Mouse (Mus musculus) liver, embryonic 11.5 days (tissue): ENCODE results near the gene Atad2b. TPM values are rescaled to one million over a fixed set of nuclear protein-coding genes. Genes with fewer than 3 reads are reported as not detected.
"Not testable (repeated sequence)": the region's sequence is repeated elsewhere in the genome, so short reads cannot be mapped to it uniquely, and the experiment has no call there.

Experiments
- ATAC-seq: fragments of 200-750 bp; cut with Nextera tagmentation; replicated peaks from 2 replicates; pipeline ENCODE4 v1.8.0; 2017; ENCODE audit warnings: moderate number of reproducible peaks, mild to moderate bottlenecking, moderate TSS enrichment, moderate library complexity; ENCODE audit not compliant: low FRiP score
- DNase-seq: peaks from one replicate; pipeline ENCODE4 v3.0.0-alpha.2; 2017; ENCODE audit warnings: low spot score
- H3K27ac ChIP-seq: fragments of 300-500 bp; sonication (generic); 2 replicates; pipeline ENCODE4 v1.5.1; 2014; ENCODE audit warnings: mild to moderate bottlenecking, low read depth, low read length, control low read depth
- H3K27me3 ChIP-seq: fragments of 300-500 bp; sonication (generic); replicated peaks from 2 replicates; pipeline ENCODE4 v1.6.1; 2014; ENCODE audit warnings: low read length, mixed read lengths; ENCODE audit not compliant: control insufficient read depth, insufficient read depth
- H3K36me3 ChIP-seq: fragments of 300-500 bp; sonication (generic); 2 replicates; pipeline ENCODE4 v1.6.1; 2014; ENCODE audit warnings: mild to moderate bottlenecking, low read length, moderate library complexity, mixed read lengths; ENCODE audit not compliant: control insufficient read depth, insufficient read depth
- H3K4me1 ChIP-seq: fragments of 300-500 bp; sonication (generic); replicated peaks from 2 replicates; pipeline ENCODE4 v1.6.1; 2014; ENCODE audit warnings: low read length, mixed read lengths; ENCODE audit not compliant: control insufficient read depth, insufficient read depth
- H3K4me2 ChIP-seq: fragments of 300-500 bp; sonication (generic); 2 replicates; pipeline ENCODE4 v1.6.1; 2014; ENCODE audit warnings: mild to moderate bottlenecking, control low read depth, moderate library complexity
- H3K4me3 ChIP-seq: fragments of 300-500 bp; sonication (generic); 2 replicates; pipeline ENCODE4 v1.5.1; 2014; ENCODE audit warnings: low read depth, low read length, control low read depth
- H3K9ac ChIP-seq: fragments of 300-500 bp; sonication (generic); 2 replicates; pipeline ENCODE4 v1.6.1; 2014; ENCODE audit warnings: low read depth, low read length, control low read depth
- H3K9me3 ChIP-seq: fragments of 300-500 bp; sonication (generic); 2 replicates; pipeline ENCODE4 v1.6.1; 2016; ENCODE audit warnings: low read length, inconsistent platforms, mixed read lengths; ENCODE audit not compliant: control insufficient read depth
- WGBS: fragments of 180-500 bp; shearing (Covaris S2); extraction: QIAGEN DNeasy Blood & Tissue Kit; methylation state at CpG from one replicate; pipeline ENCODE4 v1.1.7; 2014; 5-methylcytosine and 5-hydroxymethylcytosine counted together
- polyA plus RNA-seq: library from polyadenylated mRNA; unstranded; fragments of >200 nt; fragmentation: Nextera tagmentation; extraction: Ambion mirVana; gene quantifications from 2 replicates; pipeline ENCODE4 v1.2.1, GENCODE M21; 2014

Gene Atad2b
- polyA plus RNA-seq, 1 experiment from 2014 or later = 12.8 TPM

- DNase-seq = no peak
- 86% methylated on average over 3 of the region's 3 CpGs for WGBS
- H3K9me3 ChIP-seq = no peaks in the 10 kb centered on the region
Measured at GRCm38 (mm10) chr12:5005338-5005737, 88.2 kb downstream of the Atad2b start.

DNA sequence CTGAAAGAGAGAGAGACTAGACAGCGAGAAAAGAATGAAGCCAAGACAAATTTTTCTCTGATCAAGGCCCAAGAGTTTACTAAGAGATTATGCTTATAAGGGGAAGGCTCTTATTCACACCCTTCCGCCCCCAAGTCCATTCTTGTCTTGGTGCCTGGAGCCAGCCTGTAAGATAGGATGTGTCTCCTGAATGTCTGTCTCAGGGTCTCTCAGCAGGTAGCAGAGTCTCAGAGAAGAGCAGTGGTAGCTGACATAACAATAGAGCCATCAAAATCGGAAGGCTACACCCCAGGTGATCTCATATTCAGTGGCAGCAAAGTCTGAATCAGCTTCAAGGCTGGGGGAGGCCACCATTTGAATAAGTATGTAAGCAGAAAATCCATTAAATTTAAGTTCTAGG lies 88.6 kb downstream of the Atad2b start:
- not testable (repeated sequence) for H3K4me1 ChIP-seq, H3K4me2 ChIP-seq, ATAC-seq, H3K9me3 ChIP-seq, H3K9ac ChIP-seq, H3K27me3 ChIP-seq, H3K4me3 ChIP-seq, H3K36me3 ChIP-seq, H3K27ac ChIP-seq, DNase-seq
- WGBS = 84% methylated on average over 3 of the region's 3 CpGs

More at GRCm38 (mm10) chr12:5005338-5005737, 88.2 kb downstream of the Atad2b start:
- Histone ChIP-seq H3K4me3 (no peak overlapping the region), H3K4me1 (no peaks in the 10 kb centered on the region), H3K27me3 (no peaks in the 10 kb centered on the region), H3K36me3 (peaks cover 4% of the 10 kb centered on the region; the same call in 1 of the 2 replicates), H3K9ac (no peak overlapping the region), H3K4me2 (no peak overlapping the region), H3K27ac (no peak overlapping the region)
- no peak for ATAC-seq

DNA sequence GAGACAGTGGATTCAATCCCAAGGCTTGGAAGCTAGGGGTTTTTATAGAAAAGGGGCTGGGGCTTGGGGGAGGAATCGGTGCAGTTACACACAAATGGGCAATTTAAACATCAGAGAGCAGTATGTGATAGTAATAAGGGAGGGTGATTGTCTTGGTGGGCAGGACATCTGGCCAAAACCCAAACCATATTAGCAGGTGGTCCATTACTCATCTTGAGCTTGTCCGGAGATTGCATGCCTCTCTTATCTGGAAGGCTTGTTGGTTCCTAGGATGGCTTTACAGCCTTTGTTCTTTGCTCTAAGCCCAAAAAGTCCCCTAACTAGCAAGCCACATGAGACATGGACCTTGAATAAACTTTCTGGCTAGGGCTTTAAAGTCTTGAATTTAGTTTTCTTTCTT lies 91.5 kb downstream of the Atad2b start:
- not testable (repeated sequence) for H3K9ac ChIP-seq, DNase-seq, H3K36me3 ChIP-seq, H3K9me3 ChIP-seq, H3K27ac ChIP-seq, H3K27me3 ChIP-seq, H3K4me1 ChIP-seq, ATAC-seq, H3K4me2 ChIP-seq, H3K4me3 ChIP-seq
- 79% methylated on average over 2 of the region's 2 CpGs for WGBS

DNA sequence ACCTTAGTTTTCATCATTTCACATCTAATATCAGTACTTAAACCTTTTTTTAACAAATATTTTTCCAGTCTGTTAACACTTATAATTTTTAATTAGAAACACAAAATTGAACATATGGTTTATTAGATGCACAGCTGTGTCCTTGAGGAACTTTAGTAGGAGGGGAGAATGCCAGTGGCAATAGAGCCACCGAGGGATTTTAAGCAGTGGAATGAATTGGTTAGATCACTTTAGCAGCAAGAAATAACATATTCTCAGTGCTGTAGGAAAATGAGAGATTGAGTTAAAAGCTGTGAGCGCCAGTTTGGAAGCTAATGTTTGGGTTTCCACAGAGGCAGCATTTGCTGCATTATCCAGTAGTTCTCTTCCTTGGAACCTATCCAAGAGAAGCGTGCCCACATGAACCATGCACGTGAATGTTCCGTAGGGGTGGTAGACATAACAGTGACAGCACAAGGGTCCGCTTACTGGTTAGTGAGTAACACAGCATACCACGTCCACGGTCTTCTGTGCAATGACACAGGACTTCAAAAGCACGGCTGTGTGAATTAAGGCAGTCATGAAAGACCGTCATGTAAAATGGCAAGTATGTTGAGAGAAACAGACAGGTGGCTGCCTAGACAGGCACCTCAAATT lies 108.2 kb downstream of the Atad2b start:
- H3K27ac ChIP-seq = no peak overlapping the region
- 96% methylated on average over 10 of the region's 10 CpGs for WGBS

GRCm38 (mm10) chr12:5029035-5029434 lies 111.9 kb downstream of the Atad2b start:
- Histone ChIP-seq H3K9me3 (no peaks in the 10 kb centered on the region), H3K4me1 (no peaks in the 10 kb centered on the region), H3K36me3 (peaks cover 7% of the 10 kb centered on the region), H3K9ac (no peak overlapping the region), H3K27me3 (no peaks in the 10 kb centered on the region), H3K27ac (no peak overlapping the region), H3K4me3 (no peak overlapping the region), H3K4me2 (no peak overlapping the region)
- 85% methylated on average over 5 of the region's 5 CpGs for WGBS
- DNase-seq (no peak), ATAC-seq (no peak)

More for the DNA sequence above, 108.2 kb downstream of the Atad2b start:
- H3K36me3 ChIP-seq = peaks cover 3% of the 10 kb centered on the region; the same call in 1 of the 2 replicates
- DNase-seq (no peak), ATAC-seq (no peak)
- no peaks in the 10 kb centered on the region for H3K4me1 ChIP-seq
- H3K27me3 ChIP-seq = no peaks in the 10 kb centered on the region
- no peak overlapping the region for H3K4me3 ChIP-seq
- no peak overlapping the region for H3K4me2 ChIP-seq
- no peaks in the 10 kb centered on the region for H3K9me3 ChIP-seq
- H3K9ac ChIP-seq = no peak overlapping the region

DNA sequence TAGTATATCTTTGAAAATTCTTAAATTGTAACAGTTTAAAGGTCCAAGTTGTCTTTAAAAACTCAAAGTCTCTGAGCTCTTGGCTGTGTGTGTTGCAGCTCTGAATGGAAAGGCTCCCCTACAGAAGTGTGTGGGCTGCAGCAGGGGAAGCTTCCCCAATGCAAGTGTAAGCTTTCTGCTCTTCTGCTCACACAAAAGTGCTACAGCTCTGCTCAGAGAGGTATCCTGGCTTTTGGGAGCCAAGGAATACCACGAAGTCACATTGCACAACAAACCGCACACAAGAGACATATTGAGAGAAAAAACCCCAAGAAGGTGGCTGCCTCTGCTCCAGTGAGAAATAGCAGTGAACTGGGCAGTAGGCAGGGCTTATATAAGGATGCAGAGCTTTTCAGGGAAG lies 120.9 kb downstream of the Atad2b start:
- no peak overlapping the region for H3K4me3 ChIP-seq
- no peaks in the 10 kb centered on the region for H3K27me3 ChIP-seq
- H3K4me2 ChIP-seq = no peak overlapping the region
- no peaks in the 10 kb centered on the region for H3K4me1 ChIP-seq
- no peaks in the 10 kb centered on the region for H3K9me3 ChIP-seq
- ATAC-seq (no peak), DNase-seq (no peak)
- H3K36me3 ChIP-seq = peaks cover 7% of the 10 kb centered on the region; the same call in 1 of the 2 replicates
- WGBS = 89% methylated on average over 2 of the region's 2 CpGs
- H3K9ac ChIP-seq = no peak overlapping the region
- no peak overlapping the region for H3K27ac ChIP-seq

GRCm38 (mm10) chr12:5044141-5044540 lies 127.0 kb downstream of the Atad2b start:
- H3K9me3 ChIP-seq = no peaks in the 10 kb centered on the region
- H3K9ac ChIP-seq = no peak overlapping the region
- no peak overlapping the region for H3K27ac ChIP-seq
- H3K4me1 ChIP-seq = no peaks in the 10 kb centered on the region
- no peak for DNase-seq
- H3K4me2 ChIP-seq = no peak overlapping the region
- no peak overlapping the region for H3K4me3 ChIP-seq
- peaks cover 7% of the 10 kb centered on the region; the same call in 1 of the 2 replicates for H3K36me3 ChIP-seq
- no peak for ATAC-seq
- 91% methylated on average over 15 of the region's 15 CpGs for WGBS
- no peaks in the 10 kb centered on the region for H3K27me3 ChIP-seq

- Histone ChIP-seq H3K4me1 (no peaks in the 10 kb centered on the region), H3K9me3 (peaks cover 18% of the 10 kb centered on the region), H3K36me3 (0 out of 2 replicates have a peak, but pooled peaks cover 3% of the 10 kb centered on the region), H3K9ac (no peak overlapping the region), H3K27ac (no peak overlapping the region), H3K4me3 (no peak overlapping the region), H3K4me2 (no peak overlapping the region), H3K27me3 (no peaks in the 10 kb centered on the region)
- WGBS = 90% methylated on average over 4 of the region's 4 CpGs
- no peak for DNase-seq
- ATAC-seq = no peak
Measured at GRCm38 (mm10) chr12:5048104-5048503, 131.0 kb downstream of the Atad2b start.

DNA sequence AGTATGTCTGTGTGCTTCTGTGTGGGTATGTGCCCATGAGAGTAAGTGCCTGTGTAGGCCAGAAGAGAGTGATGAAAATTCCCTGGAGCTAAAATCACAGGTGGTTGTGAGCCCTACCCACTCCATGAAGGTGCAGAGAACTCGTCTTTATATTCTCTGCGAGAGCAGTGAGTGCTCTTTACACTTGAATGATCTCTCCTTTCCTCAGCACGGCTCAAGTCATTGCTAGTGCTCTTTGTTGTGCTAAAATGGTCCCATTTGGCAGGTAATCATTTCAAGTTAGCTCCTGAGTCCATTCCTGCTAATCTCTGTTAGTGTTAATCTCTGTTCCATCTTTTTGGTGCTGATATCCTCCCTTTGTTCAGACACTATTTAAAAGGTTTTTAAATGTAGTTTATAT lies 150.4 kb downstream of the Atad2b start:
- H3K4me1 ChIP-seq = no peaks in the 10 kb centered on the region
- H3K4me3 ChIP-seq = no peak overlapping the region
- H3K9ac ChIP-seq = no peak overlapping the region
- ATAC-seq = no peak
- no peak for DNase-seq
- no peak overlapping the region for H3K27ac ChIP-seq
- no peaks in the 10 kb centered on the region for H3K36me3 ChIP-seq
- H3K4me2 ChIP-seq = no peak overlapping the region
- H3K9me3 ChIP-seq = no peaks in the 10 kb centered on the region
- no peaks in the 10 kb centered on the region for H3K27me3 ChIP-seq
- 49% methylated on average over 3 of the region's 3 CpGs for WGBS
